Mouse (Mus musculus) heart, embryonic 10.5 days (tissue): ENCODE results near the gene Cdca8. TPM values are rescaled to one million over a fixed set of nuclear protein-coding genes. Genes with fewer than 3 reads are reported as not detected.

Experiments
- DNase-seq: peaks from one replicate; pipeline ENCODE4 v3.0.0-alpha.2; 2017; ENCODE audit warnings: low spot score
- H3K27ac ChIP-seq: fragments of 300-500 bp; sonication (generic); 2 replicates; pipeline ENCODE4 v1.5.1; 2016; ENCODE audit warnings: mild to moderate bottlenecking
- H3K27me3 ChIP-seq: fragments of 300-500 bp; sonication (generic); 2 replicates; pipeline ENCODE4 v1.6.1; 2016; ENCODE audit warnings: mild to moderate bottlenecking; ENCODE audit not compliant: poor library complexity, insufficient read depth, severe bottlenecking
- H3K36me3 ChIP-seq: fragments of 300-500 bp; sonication (generic); 2 replicates; pipeline ENCODE4 v1.6.1; 2016; ENCODE audit warnings: mild to moderate bottlenecking, moderate library complexity
- H3K4me1 ChIP-seq: fragments of 300-500 bp; sonication (generic); 2 replicates; pipeline ENCODE4 v1.6.1; 2016; ENCODE audit warnings: mild to moderate bottlenecking
- H3K4me3 ChIP-seq: fragments of 300-500 bp; sonication (generic); 2 replicates; pipeline ENCODE4 v1.5.1; 2016; ENCODE audit warnings: mild to moderate bottlenecking, moderate library complexity
- H3K9me3 ChIP-seq: fragments of 300-500 bp; sonication (generic); 2 replicates; pipeline ENCODE4 v1.6.1; 2016; ENCODE audit warnings: mild to moderate bottlenecking, moderate library complexity
- WGBS: fragments of 180-500 bp; shearing (Covaris S2); methylation state at CpG from one replicate; pipeline ENCODE4 v1.1.7; 2016; 5-methylcytosine and 5-hydroxymethylcytosine counted together
- polyA plus RNA-seq: library from polyadenylated mRNA; unstranded; fragments of >200 nt; fragmentation: Nextera tagmentation; extraction: Ambion mirVana; gene quantifications from 2 replicates; pipeline ENCODE4 v1.2.1, GENCODE M21; 2016

Gene Cdca8
- polyA plus RNA-seq, 1 experiment from 2014 or later: 176 TPM

GRCm38 (mm10) chr4:124944961-124945360, 5.8 kb upstream of the Cdca8 start:
- no peak for DNase-seq
- no peak overlapping the region for H3K4me3 ChIP-seq
- 47% methylated on average over 2 of the region's 2 CpGs for WGBS
- no peak overlapping the region for H3K27ac ChIP-seq
- no peaks in the 10 kb centered on the region for H3K4me1 ChIP-seq
- peaks cover 23% of the 10 kb centered on the region for H3K36me3 ChIP-seq
- no peaks in the 10 kb centered on the region for H3K9me3 ChIP-seq
- H3K27me3 ChIP-seq: peaks cover 11% of the 10 kb centered on the region; the same call in 1 of the 2 replicates

- 59% methylated on average over 5 of the region's 5 CpGs for WGBS
Measured at GRCm38 (mm10) chr4:124943781-124944180, 4.7 kb upstream of the Cdca8 start.

GRCm38 (mm10) chr4:124943022-124943421, 3.9 kb upstream of the Cdca8 start:
- Histone ChIP-seq H3K27me3 (no peaks in the 10 kb centered on the region), H3K9me3 (no peaks in the 10 kb centered on the region), H3K4me3 (no peak overlapping the region), H3K36me3 (peaks cover 38% of the 10 kb centered on the region), H3K4me1 (peaks cover 1% of the 10 kb centered on the region), H3K27ac (no peak overlapping the region)
- peak; percentile 90 for DNase-seq
- 8% methylated on average over 4 of the region's 4 CpGs for WGBS

More at GRCm38 (mm10) chr4:124943781-124944180, 4.7 kb upstream of the Cdca8 start:
- Histone ChIP-seq H3K4me1 (no peaks in the 10 kb centered on the region), H3K36me3 (peaks cover 33% of the 10 kb centered on the region), H3K9me3 (no peaks in the 10 kb centered on the region), H3K4me3 (no peak overlapping the region), H3K27ac (no peak overlapping the region), H3K27me3 (peaks cover 4% of the 10 kb centered on the region; the same call in 1 of the 2 replicates)
- DNase-seq: no peak

GRCm38 (mm10) chr4:124936613-124937471, 2.3 kb downstream of the Cdca8 start, which contains the start of gene 9930104L06Rik:
Gene 9930104L06Rik, plus strand, starts transcription at chr4:124937048.
- H3K27ac ChIP-seq: peak within 1 kb of the TSS; percentile 94
- DNase-seq: peak; percentile 98
- WGBS: under 1% methylated on average over 52 of the region's 52 CpGs
- H3K4me3 ChIP-seq: peak within 1 kb of the TSS; percentile 96
- H3K9me3 ChIP-seq: no peaks in the 10 kb centered on the region
- peaks cover 29% of the 10 kb centered on the region for H3K36me3 ChIP-seq
- H3K4me1 ChIP-seq: peaks cover 14% of the 10 kb centered on the region
- no peaks in the 10 kb centered on the region for H3K27me3 ChIP-seq

GRCm38 (mm10) chr4:124928102-124928501, 11.0 kb downstream of the Cdca8 start:
- Histone ChIP-seq H3K27me3 (no peaks in the 10 kb centered on the region), H3K27ac (no peak overlapping the region), H3K36me3 (peaks cover 79% of the 10 kb centered on the region), H3K4me3 (no peak overlapping the region), H3K4me1 (no peaks in the 10 kb centered on the region), H3K9me3 (no peaks in the 10 kb centered on the region)
- WGBS: 93% methylated on average over 5 of the region's 5 CpGs
- no peak for DNase-seq

- H3K36me3 ChIP-seq: no peaks in the 10 kb centered on the region
- WGBS: 8% methylated on average over 21 of the region's 21 CpGs
- peak overlapping the region; percentile 63; the same call in 1 of the 2 replicates for H3K27ac ChIP-seq
- no peaks in the 10 kb centered on the region for H3K9me3 ChIP-seq
- H3K4me1 ChIP-seq: peaks cover 23% of the 10 kb centered on the region
- H3K27me3 ChIP-seq: peaks cover 42% of the 10 kb centered on the region
- no peak for DNase-seq
- H3K4me3 ChIP-seq: peak overlapping the region; percentile 47
Measured at GRCm38 (mm10) chr4:124905971-124906822, 32.9 kb downstream of the Cdca8 start.

GRCm38 (mm10) chr4:124905417-124905816, 33.7 kb downstream of the Cdca8 start:
- H3K27ac ChIP-seq: no peak overlapping the region
- H3K36me3 ChIP-seq: no peaks in the 10 kb centered on the region
- no peak for DNase-seq
- H3K4me1 ChIP-seq: peaks cover 23% of the 10 kb centered on the region
- WGBS: 60% methylated on average over 4 of the region's 4 CpGs
- no peaks in the 10 kb centered on the region for H3K9me3 ChIP-seq
- no peak overlapping the region for H3K4me3 ChIP-seq
- peaks cover 42% of the 10 kb centered on the region for H3K27me3 ChIP-seq

GRCm38 (mm10) chr4:124899906-124900305, 39.2 kb downstream of the Cdca8 start:
- Histone ChIP-seq H3K27ac (no peak overlapping the region), H3K36me3 (no peaks in the 10 kb centered on the region), H3K27me3 (peaks cover 75% of the 10 kb centered on the region), H3K4me3 (no peak overlapping the region), H3K4me1 (peaks cover 17% of the 10 kb centered on the region), H3K9me3 (no peaks in the 10 kb centered on the region)
- no peak for DNase-seq
- WGBS: 55% methylated on average over 5 of the region's 5 CpGs

GRCm38 (mm10) chr4:124898428-124898827, 40.7 kb downstream of the Cdca8 start:
- peaks cover 19% of the 10 kb centered on the region for H3K4me1 ChIP-seq
- no peak for DNase-seq

GRCm38 (mm10) chr4:124894508-124895428, 44.3 kb downstream of the Cdca8 start:
- DNase-seq: no peak
- 2% methylated on average over 83 of the region's 83 CpGs for WGBS

More at GRCm38 (mm10) chr4:124898428-124898827, 40.7 kb downstream of the Cdca8 start:
- Histone ChIP-seq H3K27ac (no peak overlapping the region), H3K36me3 (no peaks in the 10 kb centered on the region), H3K9me3 (no peaks in the 10 kb centered on the region), H3K4me3 (no peak overlapping the region), H3K27me3 (peaks cover 85% of the 10 kb centered on the region)
- WGBS: 63% methylated on average over 10 of the region's 10 CpGs

GRCm38 (mm10) chr4:124893769-124894168, 45.3 kb downstream of the Cdca8 start:
- peaks cover 92% of the 10 kb centered on the region for H3K27me3 ChIP-seq
- 40% methylated on average over 6 of the region's 6 CpGs for WGBS
- H3K4me1 ChIP-seq: peaks cover 11% of the 10 kb centered on the region
- DNase-seq: no peak
- no peak overlapping the region for H3K4me3 ChIP-seq
- H3K27ac ChIP-seq: no peak overlapping the region
- no peaks in the 10 kb centered on the region for H3K9me3 ChIP-seq
- H3K36me3 ChIP-seq: no peaks in the 10 kb centered on the region

More at GRCm38 (mm10) chr4:124894508-124895428, 44.3 kb downstream of the Cdca8 start:
- Histone ChIP-seq H3K9me3 (no peaks in the 10 kb centered on the region), H3K27me3 (peaks cover 97% of the 10 kb centered on the region), H3K27ac (no peak overlapping the region), H3K36me3 (no peaks in the 10 kb centered on the region), H3K4me3 (peak overlapping the region; percentile 60), H3K4me1 (peaks cover 16% of the 10 kb centered on the region)

- DNase-seq: no peak
Measured at GRCm38 (mm10) chr4:124890831-124891230, 48.3 kb downstream of the Cdca8 start.

More at GRCm38 (mm10) chr4:124890831-124891230, 48.3 kb downstream of the Cdca8 start:
- Histone ChIP-seq H3K27ac (no peak overlapping the region), H3K27me3 (peaks cover 92% of the 10 kb centered on the region), H3K36me3 (no peaks in the 10 kb centered on the region), H3K4me1 (peaks cover 11% of the 10 kb centered on the region), H3K9me3 (no peaks in the 10 kb centered on the region), H3K4me3 (no peak overlapping the region)
- 68% methylated on average over 5 of the region's 5 CpGs for WGBS
